Comparison of ENCODE assay signal across 14 mouse cellular contexts in the genomic region with DNA sequence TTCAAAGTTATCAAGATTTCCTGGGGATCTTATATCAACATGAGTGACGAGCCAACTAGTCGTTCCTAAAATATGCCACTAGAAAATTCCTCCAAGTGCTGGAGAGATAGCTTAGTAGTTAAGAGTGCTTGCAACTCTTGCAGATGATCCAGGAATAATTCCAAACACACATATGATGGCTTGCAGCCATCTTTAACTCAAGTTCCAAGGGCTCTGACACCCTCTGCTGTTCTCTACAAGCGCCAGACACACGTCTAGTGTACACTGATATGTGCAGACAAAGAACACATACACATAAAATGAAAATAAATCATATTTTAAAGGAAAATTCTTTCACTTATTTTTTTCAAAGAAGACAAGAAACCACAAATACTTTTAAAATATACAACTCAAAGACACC.
"Had no signal": no experiment of that assay in that cellular context is flagged by ENCODE, and none has a peak within 500 bp of the region (broad histone marks: within the 10 kb centered on the region; RNA-seq: fewer than 3 reads in every experiment).

No protein-coding gene starts in this region.

- H3K9ac ChIP-seq: limb, embryonic 15.5 days; liver, embryonic 12.5 days; neural tube, embryonic 15.5 days had no signal

- H3K36me3 ChIP-seq: limb, embryonic 15.5 days; liver, embryonic 12.5 days; neural tube, embryonic 15.5 days had no signal

- H3K27ac ChIP-seq: kidney, postnatal 0 days; limb, embryonic 15.5 days; liver, embryonic 12.5 days; midbrain, embryonic 10.5 days; neural tube, embryonic 15.5 days had no signal

- H3K27me3 ChIP-seq: limb, embryonic 15.5 days; liver, embryonic 12.5 days; neural tube, embryonic 15.5 days had no signal

- H3K4me3 ChIP-seq: limb, embryonic 15.5 days; liver, embryonic 12.5 days; midbrain, embryonic 10.5 days; myocyte; neural tube, embryonic 15.5 days had no signal

- H3K4me2 ChIP-seq: limb, embryonic 15.5 days; liver, embryonic 12.5 days; neural tube, embryonic 15.5 days had no signal

- H3K4me1 ChIP-seq: liver, embryonic 12.5 days had no signal

- H3K9me3 ChIP-seq: limb, embryonic 15.5 days; liver, embryonic 12.5 days; neural tube, embryonic 15.5 days had no signal

- DNase-seq: kidney, postnatal 36 days; layer of hippocampus, adult 9-11 months; layer of hippocampus, postnatal 36 days; lung, postnatal 4 days; midbrain, embryonic 14.5 days; right cerebral cortex, adult 18-20 months; right cerebral cortex, postnatal 25 days; thymus, postnatal 4 days had no signal

- ATAC-seq: liver, embryonic 12.5 days had no signal
